Mouse (Mus musculus) neural tube, embryonic 13.5 days (tissue): ENCODE results near the gene Hist1h3g. TPM values are rescaled to one million over a fixed set of nuclear protein-coding genes. Genes with fewer than 3 reads are reported as not detected.

Experiments
- ATAC-seq: fragments of 200-750 bp; cut with Nextera tagmentation; 2 replicates; pipeline ENCODE4 v1.8.0; 2017; ENCODE audit warnings: low read depth, mild to moderate bottlenecking, moderate TSS enrichment, moderate library complexity
- H3K27ac ChIP-seq: fragments of 300-500 bp; sonication (generic); replicated peaks from 2 replicates; pipeline ENCODE4 v1.5.1; 2015; ENCODE audit warnings: moderate library complexity, mild to moderate bottlenecking, inconsistent platforms
- H3K27me3 ChIP-seq: fragments of 300-500 bp; sonication (generic); 2 replicates; pipeline ENCODE4 v1.6.1; 2015; ENCODE audit warnings: mild to moderate bottlenecking, inconsistent platforms
- H3K36me3 ChIP-seq: fragments of 300-500 bp; sonication (generic); 2 replicates; pipeline ENCODE4 v1.6.1; 2015; ENCODE audit warnings: mild to moderate bottlenecking, inconsistent platforms
- H3K4me1 ChIP-seq: fragments of 300-500 bp; sonication (generic); replicated peaks from 2 replicates; pipeline ENCODE4 v1.6.1; 2015; ENCODE audit warnings: inconsistent platforms
- H3K4me2 ChIP-seq: fragments of 300-500 bp; sonication (generic); 2 replicates; pipeline ENCODE4 v1.6.1; 2015; ENCODE audit warnings: inconsistent platforms, mild to moderate bottlenecking, moderate library complexity
- H3K4me3 ChIP-seq: fragments of 300-500 bp; sonication (generic); 2 replicates; pipeline ENCODE4 v1.5.1; 2015; ENCODE audit warnings: mild to moderate bottlenecking, inconsistent platforms
- H3K9ac ChIP-seq: fragments of 300-500 bp; sonication (generic); 2 replicates; pipeline ENCODE4 v1.6.1; 2015; ENCODE audit warnings: moderate library complexity, mild to moderate bottlenecking, inconsistent platforms
- H3K9me3 ChIP-seq: fragments of 300-500 bp; sonication (generic); 2 replicates; pipeline ENCODE4 v1.6.1; 2016; ENCODE audit warnings: inconsistent platforms
- WGBS: fragments of 180-500 bp; shearing (Covaris S2); methylation state at CpG from one replicate; pipeline ENCODE4 v1.1.7; 2015; 5-methylcytosine and 5-hydroxymethylcytosine counted together
- polyA plus RNA-seq: library from polyadenylated mRNA; unstranded; fragments of >200 nt; fragmentation: Nextera tagmentation; extraction: Ambion mirVana; gene quantifications from 2 replicates; pipeline ENCODE4 v1.2.1, GENCODE M21; 2015

Hist1h3g gene
- polyA plus RNA-seq, 1 experiment from 2014 or later: 1.3 TPM

GRCm38 (mm10) chr13:23517603-23518294 lies 17.5 kb upstream of the Hist1h3g start:
- peak overlapping the region; percentile 50 for H3K4me3 ChIP-seq
- peak; percentile 92 for ATAC-seq
- no peaks in the 10 kb centered on the region for H3K9me3 ChIP-seq
- under 1% methylated on average over 27 of the region's 27 CpGs for WGBS
- H3K27me3 ChIP-seq: no peaks in the 10 kb centered on the region
- peaks cover 19% of the 10 kb centered on the region for H3K4me1 ChIP-seq
- H3K27ac ChIP-seq: 0 out of 2 replicates have a peak overlapping the region, but pooled peaks have one; percentile 15
- H3K4me2 ChIP-seq: peak overlapping the region; percentile 79
- peak overlapping the region; percentile 48; the same call in 1 of the 2 replicates for H3K9ac ChIP-seq
- no peaks in the 10 kb centered on the region for H3K36me3 ChIP-seq

GRCm38 (mm10) chr13:23518295-23518603 lies 17.0 kb upstream of the Hist1h3g start:
- Histone ChIP-seq H3K4me3 (peak overlapping the region; percentile 50), H3K27me3 (no peaks in the 10 kb centered on the region), H3K4me2 (peak overlapping the region; percentile 79), H3K9ac (no peak overlapping the region), H3K27ac (no peak overlapping the region), H3K9me3 (no peaks in the 10 kb centered on the region), H3K4me1 (peaks cover 19% of the 10 kb centered on the region), H3K36me3 (no peaks in the 10 kb centered on the region)
- WGBS: 0% methylated on average over 6 of the region's 6 CpGs
- ATAC-seq: no peak

GRCm38 (mm10) chr13:23518885-23519284 lies 16.3 kb upstream of the Hist1h3g start:
- Histone ChIP-seq H3K4me3 (peak overlapping the region; percentile 50), H3K9ac (0 out of 2 replicates have a peak overlapping the region, but pooled peaks have one; percentile 23), H3K27me3 (no peaks in the 10 kb centered on the region), H3K36me3 (no peaks in the 10 kb centered on the region), H3K27ac (peak overlapping the region; percentile 67; the same call in 1 of the 2 replicates), H3K9me3 (no peaks in the 10 kb centered on the region), H3K4me2 (peak overlapping the region; percentile 79), H3K4me1 (peaks cover 19% of the 10 kb centered on the region)
- peak; percentile 51; the same call in 1 of the 2 replicates for ATAC-seq
- 0% methylated on average over 6 of the region's 6 CpGs for WGBS

GRCm38 (mm10) chr13:23519416-23519815 lies 15.8 kb upstream of the Hist1h3g start:
- peak overlapping the region; percentile 79 for H3K4me2 ChIP-seq
- WGBS: under 1% methylated on average over 10 of the region's 10 CpGs
- H3K36me3 ChIP-seq: no peaks in the 10 kb centered on the region
- no peaks in the 10 kb centered on the region for H3K9me3 ChIP-seq
- H3K9ac ChIP-seq: 0 out of 2 replicates have a peak overlapping the region, but pooled peaks have one; percentile 23
- ATAC-seq: 0 out of 2 replicates have a peak, but pooled peaks have one; percentile 19
- peak overlapping the region; percentile 50 for H3K4me3 ChIP-seq
- peaks cover 19% of the 10 kb centered on the region for H3K4me1 ChIP-seq
- no peaks in the 10 kb centered on the region for H3K27me3 ChIP-seq
- peak overlapping the region; percentile 67; the same call in 1 of the 2 replicates for H3K27ac ChIP-seq

- ATAC-seq: no peak
- H3K4me3 ChIP-seq: no peak overlapping the region
- peaks cover 22% of the 10 kb centered on the region for H3K4me1 ChIP-seq
- H3K4me2 ChIP-seq: peak overlapping the region; percentile 26
- no peak overlapping the region for H3K27ac ChIP-seq
- H3K36me3 ChIP-seq: no peaks in the 10 kb centered on the region
- WGBS: under 1% methylated on average over 14 of the region's 14 CpGs
- H3K27me3 ChIP-seq: no peaks in the 10 kb centered on the region
- H3K9me3 ChIP-seq: no peaks in the 10 kb centered on the region
- H3K9ac ChIP-seq: no peak overlapping the region
Observed at GRCm38 (mm10) chr13:23521703-23522102, 13.5 kb upstream of the Hist1h3g start.

- 49% methylated on average over 5 of the region's 5 CpGs for WGBS
- Histone ChIP-seq H3K9ac (no peak overlapping the region), H3K27ac (no peak overlapping the region), H3K4me3 (no peak overlapping the region), H3K36me3 (no peaks in the 10 kb centered on the region), H3K4me2 (no peak overlapping the region), H3K4me1 (peaks cover 28% of the 10 kb centered on the region), H3K27me3 (no peaks in the 10 kb centered on the region), H3K9me3 (no peaks in the 10 kb centered on the region)
- no peak for ATAC-seq
Observed at GRCm38 (mm10) chr13:23523976-23524375, 11.2 kb upstream of the Hist1h3g start.

GRCm38 (mm10) chr13:23524654-23525053 lies 10.6 kb upstream of the Hist1h3g start:
- 10% methylated on average over 5 of the region's 5 CpGs for WGBS
- H3K4me2 ChIP-seq: no peak overlapping the region

GRCm38 (mm10) chr13:23525901-23526300 lies 9.3 kb upstream of the Hist1h3g start:
- Histone ChIP-seq H3K27ac (no peak overlapping the region), H3K27me3 (no peaks in the 10 kb centered on the region), H3K4me3 (peak overlapping the region; percentile 48), H3K4me2 (peak overlapping the region; percentile 55), H3K9ac (no peak overlapping the region), H3K9me3 (no peaks in the 10 kb centered on the region), H3K4me1 (peaks cover 28% of the 10 kb centered on the region), H3K36me3 (no peaks in the 10 kb centered on the region)
- WGBS: 4% methylated on average over 10 of the region's 10 CpGs
- ATAC-seq: no peak

More at GRCm38 (mm10) chr13:23524654-23525053, 10.6 kb upstream of the Hist1h3g start:
- H3K27me3 ChIP-seq: no peaks in the 10 kb centered on the region
- H3K36me3 ChIP-seq: no peaks in the 10 kb centered on the region
- H3K4me1 ChIP-seq: peaks cover 28% of the 10 kb centered on the region
- H3K9me3 ChIP-seq: no peaks in the 10 kb centered on the region
- 0 out of 2 replicates have a peak, but pooled peaks have one; percentile 26 for ATAC-seq
- no peak overlapping the region for H3K4me3 ChIP-seq
- no peak overlapping the region for H3K27ac ChIP-seq
- H3K9ac ChIP-seq: no peak overlapping the region

GRCm38 (mm10) chr13:23526312-23526711 lies 8.9 kb upstream of the Hist1h3g start:
- WGBS: 1% methylated on average over 17 of the region's 17 CpGs

GRCm38 (mm10) chr13:23529005-23529404 lies 6.2 kb upstream of the Hist1h3g start:
- H3K9ac ChIP-seq: no peak overlapping the region
- H3K4me3 ChIP-seq: no peak overlapping the region
- no peak for ATAC-seq
- H3K27ac ChIP-seq: no peak overlapping the region
- no peaks in the 10 kb centered on the region for H3K27me3 ChIP-seq
- peak overlapping the region; percentile 74; the same call in 1 of the 2 replicates for H3K4me2 ChIP-seq
- no peaks in the 10 kb centered on the region for H3K36me3 ChIP-seq
- no peaks in the 10 kb centered on the region for H3K9me3 ChIP-seq
- 35% methylated on average over 5 of the region's 5 CpGs for WGBS
- peaks cover 45% of the 10 kb centered on the region for H3K4me1 ChIP-seq

More at GRCm38 (mm10) chr13:23526312-23526711, 8.9 kb upstream of the Hist1h3g start:
- H3K36me3 ChIP-seq: no peaks in the 10 kb centered on the region
- peak overlapping the region; percentile 83 for H3K27ac ChIP-seq
- H3K9ac ChIP-seq: peak overlapping the region; percentile 72
- peak overlapping the region; percentile 48 for H3K4me3 ChIP-seq
- H3K27me3 ChIP-seq: no peaks in the 10 kb centered on the region
- H3K9me3 ChIP-seq: no peaks in the 10 kb centered on the region
- peak overlapping the region; percentile 55 for H3K4me2 ChIP-seq
- 0 out of 2 replicates have a peak, but pooled peaks have one; percentile 21 for ATAC-seq
- H3K4me1 ChIP-seq: peaks cover 28% of the 10 kb centered on the region

- peak overlapping the region; percentile 74 for H3K4me2 ChIP-seq
- no peaks in the 10 kb centered on the region for H3K27me3 ChIP-seq
- WGBS: 30% methylated on average over 2 of the region's 2 CpGs
- peak overlapping the region; percentile 85 for H3K9ac ChIP-seq
- peaks cover 51% of the 10 kb centered on the region for H3K4me1 ChIP-seq
- H3K36me3 ChIP-seq: no peaks in the 10 kb centered on the region
- peak overlapping the region; percentile 96 for H3K27ac ChIP-seq
- H3K4me3 ChIP-seq: peak overlapping the region; percentile 59
- H3K9me3 ChIP-seq: no peaks in the 10 kb centered on the region
- ATAC-seq: no peak
Observed at GRCm38 (mm10) chr13:23529480-23530165, 5.6 kb upstream of the Hist1h3g start.
